Mouse (Mus musculus) layer of hippocampus, adult 8-10 months (tissue): ENCODE measurements at regions not wholly inside any gene's neighbourhood (a gene's known extent, or its start where the extent isn't known, plus 50 kb on each side); places are given as distances from the start of the nearest gene placed in this dataset.

ENCODE experiments used
- DNase-seq, 2 experiments: peaks; one replicate each; pipeline ENCODE4 v3.0.0; 2022; ENCODE audit warnings: low spot score in 2 of 2

GRCm38 (mm10) chr14:102020161-102020605 is 290.4 kb downstream of the Lmo7 start:
- peak; percentile 22 to 43 for DNase-seq

DNA sequence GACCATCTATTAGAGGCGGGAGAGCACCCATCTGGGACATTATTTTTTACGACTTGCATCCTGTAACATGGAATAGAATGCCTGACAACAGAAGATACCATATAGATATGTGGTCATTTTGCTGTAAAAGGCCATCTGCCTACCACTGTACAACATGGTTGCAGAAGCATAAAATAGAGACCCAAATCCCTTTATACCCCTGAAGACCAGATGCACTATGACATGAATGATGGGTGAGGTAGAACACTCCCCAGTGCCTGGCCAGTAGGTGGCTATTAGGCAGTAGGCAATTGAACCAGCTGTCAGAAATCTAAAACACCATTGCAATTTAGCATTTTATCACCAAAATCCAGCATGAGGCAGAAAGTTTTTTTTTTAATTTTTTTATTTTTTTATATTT is 289.6 kb downstream of the Lmo7 start:
- DNase-seq: no peak

DNA sequence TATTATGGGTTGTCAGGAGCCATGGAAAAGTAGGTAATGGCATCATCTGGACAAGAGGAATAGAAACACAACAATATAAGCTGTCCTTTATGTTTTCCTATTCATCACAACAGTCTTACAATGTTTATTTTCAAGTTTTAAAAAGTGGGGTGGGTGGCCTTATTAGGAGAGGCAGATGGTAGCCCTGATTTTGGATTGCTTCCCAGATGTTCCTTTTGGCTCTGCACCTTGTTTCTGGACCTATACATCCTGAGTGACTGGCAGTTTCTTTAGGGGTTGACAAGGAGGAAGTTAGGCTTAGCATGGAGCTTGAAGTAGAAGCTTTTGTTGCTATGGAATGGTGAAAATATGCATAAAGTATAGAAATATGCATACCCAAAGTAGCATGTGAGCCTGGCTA is 286.8 kb downstream of the Lmo7 start:
- no peak for DNase-seq

GRCm38 (mm10) chr14:102014976-102015603 is 285.3 kb downstream of the Lmo7 start:
- no peak for DNase-seq

- no peak for DNase-seq
Observed at GRCm38 (mm10) chr14:102013238-102013637, 283.5 kb downstream of the Lmo7 start.

DNA sequence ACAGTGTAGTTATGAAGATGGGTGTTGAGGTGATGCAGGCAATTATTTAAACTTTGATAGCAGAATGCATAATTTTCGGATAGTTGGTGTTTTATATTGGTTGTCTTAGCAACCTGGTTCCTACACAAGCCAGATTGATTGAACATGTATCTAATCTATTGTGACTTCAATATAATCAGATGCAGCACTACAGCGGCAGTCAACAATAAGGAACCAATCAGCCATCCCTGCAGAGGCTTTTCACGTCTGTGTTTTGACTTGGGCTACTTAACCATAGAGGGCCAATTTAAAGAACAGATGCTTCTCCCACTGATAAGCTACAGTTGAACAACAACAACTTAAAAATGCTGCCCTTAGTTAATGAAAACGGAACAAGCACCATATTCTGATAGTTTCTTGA is 267.8 kb downstream of the Lmo7 start:
- DNase-seq: no peak

DNA sequence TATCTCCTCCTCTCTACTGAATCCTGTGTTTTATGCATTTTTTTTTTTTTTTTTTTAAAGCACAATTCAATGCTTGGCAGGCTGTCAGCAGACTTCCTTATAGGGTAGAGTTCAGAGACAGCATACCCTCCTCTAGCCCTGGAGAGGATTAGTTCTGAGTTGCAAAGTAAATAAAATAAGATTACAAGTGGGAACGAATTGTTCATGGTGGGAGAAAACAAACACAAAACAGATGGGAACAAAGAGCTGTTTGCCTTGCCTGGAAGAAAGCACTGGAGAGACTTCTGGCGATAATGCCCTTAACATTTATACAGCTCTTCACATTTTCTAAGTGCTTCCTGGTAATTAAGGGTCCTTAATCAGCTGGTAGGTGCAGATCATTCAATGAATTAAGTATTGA is 254.6 kb downstream of the Lmo7 start:
- no peak for DNase-seq
